Mouse (Mus musculus) bone marrow macrophage, adult 2 months (primary cell): Measurements from ENCODE around the gene Mvb12b. TPM values are rescaled to one million over a fixed set of nuclear protein-coding genes. Genes with fewer than 3 reads are reported as not detected.

Source experiments
- H3K27ac ChIP-seq: 2 replicates; pipeline ENCODE4 v1.5.1; 2012; ENCODE audit warnings: low read depth, low read length; ENCODE audit not compliant: insufficient read depth
- H3K4me1 ChIP-seq: 2 replicates; pipeline ENCODE4 v1.6.1; 2012; ENCODE audit warnings: low read length; ENCODE audit not compliant: control insufficient read depth, insufficient read depth
- H3K4me3 ChIP-seq: 2 replicates; pipeline ENCODE4 v1.5.1; 2012; ENCODE audit warnings: mild to moderate bottlenecking, low read length, moderate library complexity; ENCODE audit not compliant: insufficient read depth
- CTCF ChIP-seq: IDR thresholded peaks from 2 replicates; pipeline ENCODE4 v1.5.1; 2012; ENCODE audit warnings: low read depth, mild to moderate bottlenecking, low read length, moderate library complexity
- POLR2A ChIP-seq: IDR thresholded peaks from 2 replicates; pipeline ENCODE4 v1.6.1; 2012; ENCODE audit warnings: mild to moderate bottlenecking, low read depth, low read length, borderline replicate concordance
- polyA plus RNA-seq: library from polyadenylated mRNA; stranded (reverse); fragments of >200 nt; gene quantifications from 2 replicates; pipeline ENCODE4 v1.2.4, GENCODE M21; 2012; ENCODE audit not compliant: missing spikeins, insufficient read depth, insufficient read length

Mvb12b gene
- polyA plus RNA-seq, 1 experiment: 17.0 TPM

DNA sequence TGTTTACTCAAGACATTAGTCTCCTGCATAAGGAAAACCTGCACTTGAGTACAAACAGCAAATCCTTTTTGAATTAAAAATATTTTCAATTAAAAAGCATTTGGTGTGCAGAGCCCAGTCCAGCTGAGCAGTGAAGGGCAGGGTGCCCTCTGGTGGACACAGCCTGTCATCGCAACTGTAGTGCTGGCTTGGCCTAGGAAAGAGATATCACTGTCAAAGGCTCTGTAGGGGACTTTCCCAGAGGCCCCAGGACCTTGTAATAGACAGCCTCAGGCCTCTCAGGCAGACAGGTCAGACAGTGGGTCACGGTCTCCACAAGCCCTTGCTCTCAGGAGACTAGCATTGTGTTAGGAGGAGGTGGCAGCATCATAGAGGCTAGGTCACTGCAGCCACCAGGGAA, 151.0 kb downstream of the Mvb12b start:
- H3K4me1 ChIP-seq: no peaks in the 10 kb centered on the region
- TF ChIP-seq CTCF: peak; percentile 91
- no peak for TF ChIP-seq POLR2A
- no peak overlapping the region for H3K4me3 ChIP-seq

DNA sequence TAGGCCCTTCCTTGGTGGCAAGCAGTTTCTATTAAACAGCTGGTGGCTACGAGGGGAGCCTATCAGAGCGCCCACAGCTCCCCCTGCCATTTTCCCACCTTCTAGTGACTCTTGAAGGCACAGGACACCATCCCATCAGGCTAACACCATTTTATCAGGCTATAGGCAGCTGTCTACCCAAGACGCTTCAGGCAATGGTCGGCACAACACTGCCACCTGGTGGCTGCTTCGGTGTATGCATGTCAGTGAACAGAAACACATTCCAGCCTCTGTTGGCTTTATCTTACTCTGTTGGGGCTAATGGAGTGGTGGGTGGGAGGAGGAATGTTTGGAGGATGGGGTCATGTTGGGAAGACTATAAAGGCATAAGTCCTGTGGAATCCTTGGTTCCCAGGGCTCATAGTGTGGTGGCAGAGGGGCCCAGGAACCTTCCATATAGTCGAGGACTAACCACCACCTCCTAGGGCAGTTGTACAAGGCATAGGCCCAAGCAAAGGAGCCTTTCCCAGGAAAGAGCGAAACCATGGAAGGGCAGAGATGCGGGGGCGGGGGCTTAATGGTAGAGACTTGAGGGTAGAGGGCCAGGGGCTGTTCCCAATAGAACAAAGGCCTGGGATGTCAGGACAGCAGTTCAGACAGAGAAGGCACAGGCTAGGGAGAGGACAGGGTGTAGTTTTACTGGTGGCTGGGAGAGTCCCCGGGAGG, 152.8 kb downstream of the Mvb12b start:
- Histone ChIP-seq H3K4me1 (no peaks in the 10 kb centered on the region), H3K4me3 (no peak overlapping the region), H3K27ac (no peak overlapping the region)
- TF ChIP-seq CTCF (peak; percentile 92), POLR2A (no peak)

More for the DNA sequence above, 151.0 kb downstream of the Mvb12b start:
- no peak overlapping the region for H3K27ac ChIP-seq

- no peak for TF ChIP-seq POLR2A
- no peak for TF ChIP-seq CTCF
- Histone ChIP-seq H3K27ac (no peak overlapping the region), H3K4me3 (no peak overlapping the region), H3K4me1 (no peaks in the 10 kb centered on the region)
Observed at GRCm38 (mm10) chr2:33729701-33730100, 158.0 kb downstream of the Mvb12b start.

DNA sequence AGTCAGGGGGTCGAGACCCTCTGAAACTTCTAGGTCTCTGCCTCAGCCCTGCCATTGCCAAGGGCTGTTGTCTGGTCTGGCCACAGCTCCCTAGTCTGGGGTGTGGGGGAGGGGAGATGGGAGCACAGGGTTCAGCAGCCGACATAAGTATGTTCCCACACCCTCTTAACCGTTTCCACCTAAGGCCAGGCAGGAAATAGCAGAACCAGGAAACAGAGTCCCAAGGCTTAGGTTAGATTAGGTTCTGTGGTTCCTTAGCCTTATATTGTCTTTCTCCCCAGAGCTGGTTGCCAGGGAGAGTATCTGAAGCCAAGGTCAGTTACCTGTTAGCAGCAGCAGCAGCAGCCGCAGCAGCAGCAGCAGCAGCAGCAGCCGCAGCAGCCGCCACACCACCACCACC, 160.5 kb downstream of the Mvb12b start:
- Histone ChIP-seq H3K4me3 (no peak overlapping the region), H3K4me1 (no peaks in the 10 kb centered on the region), H3K27ac (no peak overlapping the region)
- TF ChIP-seq POLR2A (no peak), CTCF (no peak)

DNA sequence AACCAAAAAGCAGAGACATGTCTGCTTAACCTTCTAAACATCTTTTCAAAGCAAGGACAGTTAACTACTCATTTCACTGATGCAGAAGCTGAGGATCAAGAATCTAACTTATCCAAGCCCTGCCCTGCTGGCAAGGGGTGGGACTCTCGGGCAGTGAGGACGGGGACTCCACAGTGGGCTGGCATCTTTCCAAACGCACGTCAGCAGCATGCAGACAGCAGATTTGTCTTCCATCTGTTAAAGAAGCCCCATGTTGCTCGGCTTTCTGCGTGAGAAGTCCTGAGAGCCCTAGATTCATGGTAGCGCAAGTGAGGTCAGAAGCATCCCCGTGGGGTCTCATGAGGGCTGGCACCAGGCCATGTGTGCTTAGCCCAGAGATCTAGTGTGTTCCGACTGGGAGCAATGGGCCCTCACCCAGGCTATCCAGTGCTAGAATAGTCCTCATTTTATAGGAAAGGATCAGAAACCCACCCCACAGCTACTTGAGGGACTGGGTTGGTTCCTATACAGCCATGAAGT, 167.3 kb downstream of the Mvb12b start:
- no peak for TF ChIP-seq CTCF
- TF ChIP-seq POLR2A: no peak
- Histone ChIP-seq H3K4me1 (peaks cover under 1% of the 10 kb centered on the region; the same call in 1 of the 2 replicates), H3K4me3 (no peak overlapping the region), H3K27ac (no peak overlapping the region)

GRCm38 (mm10) chr2:33719339-33720066, 168.2 kb downstream of the Mvb12b start:
- TF ChIP-seq POLR2A: no peak
- no peak for TF ChIP-seq CTCF
- Histone ChIP-seq H3K4me1 (peaks cover 3% of the 10 kb centered on the region; the same call in 1 of the 2 replicates), H3K4me3 (no peak overlapping the region), H3K27ac (no peak overlapping the region)

- H3K27ac ChIP-seq: no peak overlapping the region
- peaks cover 3% of the 10 kb centered on the region; the same call in 1 of the 2 replicates for H3K4me1 ChIP-seq
- TF ChIP-seq CTCF (no peak), POLR2A (no peak)
- H3K4me3 ChIP-seq: no peak overlapping the region
Observed at GRCm38 (mm10) chr2:33718561-33718960, 169.2 kb downstream of the Mvb12b start.

DNA sequence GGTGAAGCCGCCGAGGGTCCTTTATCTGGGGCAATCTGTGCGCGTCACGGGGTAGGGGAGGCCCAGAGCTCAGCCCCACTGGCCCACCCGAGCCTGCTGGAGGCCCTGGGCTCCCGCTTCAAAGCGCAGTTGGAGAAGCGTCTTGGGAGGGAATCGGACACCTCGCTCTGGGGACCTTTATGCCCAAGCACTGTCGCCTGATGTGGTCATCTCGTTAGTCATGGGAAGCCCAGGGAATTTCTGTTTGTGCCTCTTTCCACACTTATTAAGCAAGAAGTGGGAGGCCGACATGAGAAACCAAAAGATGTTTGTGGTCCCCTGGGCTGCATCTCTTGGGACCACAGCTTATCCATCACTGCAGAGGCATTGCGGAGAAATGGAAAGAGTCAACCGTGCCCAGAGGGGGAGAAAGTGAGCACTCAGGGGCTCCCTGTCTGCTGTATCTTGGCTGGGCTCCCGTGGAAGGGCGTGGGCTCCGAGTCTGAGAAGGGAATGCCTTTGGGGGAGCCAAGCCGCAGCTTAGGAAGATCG, 169.9 kb downstream of the Mvb12b start:
- Histone ChIP-seq H3K27ac (no peak overlapping the region), H3K4me3 (no peak overlapping the region), H3K4me1 (peaks cover 3% of the 10 kb centered on the region; the same call in 1 of the 2 replicates)
- TF ChIP-seq CTCF (no peak), POLR2A (no peak)

DNA sequence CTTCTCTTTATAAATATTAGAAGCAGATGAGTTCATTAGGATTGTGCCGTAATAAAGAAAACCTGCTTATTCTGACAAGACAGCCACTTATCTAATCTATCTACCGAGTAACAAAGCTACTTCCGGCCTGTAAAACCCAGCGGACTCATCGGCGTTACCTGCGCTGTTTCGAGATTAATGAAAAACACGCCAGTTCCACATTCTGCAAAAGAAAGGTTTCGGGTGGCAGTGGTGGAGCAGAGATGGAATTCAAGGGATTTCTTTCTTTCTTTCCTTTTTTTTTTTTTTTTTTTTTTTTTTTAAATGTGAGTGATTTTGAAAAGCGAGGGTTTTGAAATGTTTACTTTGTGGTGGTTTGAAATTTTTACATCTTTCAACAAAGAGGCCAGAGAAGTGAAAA, 170.4 kb downstream of the Mvb12b start:
- Histone ChIP-seq H3K27ac (no peak overlapping the region), H3K4me1 (peaks cover 3% of the 10 kb centered on the region; the same call in 1 of the 2 replicates), H3K4me3 (no peak overlapping the region)
- TF ChIP-seq POLR2A: no peak
- TF ChIP-seq CTCF: no peak
